Mouse (Mus musculus): Measurements from ENCODE around the gene Gm39115. TPM values are rescaled to one million over a fixed set of nuclear protein-coding genes. Genes with fewer than 3 reads are reported as not detected.
"Not testable (repeated sequence)": the region's sequence is repeated elsewhere in the genome, so short reads cannot be mapped to it uniquely, and the experiment has no call there.

Gene Gm39115
- polyA plus RNA-seq, 1 experiment from 2014 or later: not detected

DNA sequence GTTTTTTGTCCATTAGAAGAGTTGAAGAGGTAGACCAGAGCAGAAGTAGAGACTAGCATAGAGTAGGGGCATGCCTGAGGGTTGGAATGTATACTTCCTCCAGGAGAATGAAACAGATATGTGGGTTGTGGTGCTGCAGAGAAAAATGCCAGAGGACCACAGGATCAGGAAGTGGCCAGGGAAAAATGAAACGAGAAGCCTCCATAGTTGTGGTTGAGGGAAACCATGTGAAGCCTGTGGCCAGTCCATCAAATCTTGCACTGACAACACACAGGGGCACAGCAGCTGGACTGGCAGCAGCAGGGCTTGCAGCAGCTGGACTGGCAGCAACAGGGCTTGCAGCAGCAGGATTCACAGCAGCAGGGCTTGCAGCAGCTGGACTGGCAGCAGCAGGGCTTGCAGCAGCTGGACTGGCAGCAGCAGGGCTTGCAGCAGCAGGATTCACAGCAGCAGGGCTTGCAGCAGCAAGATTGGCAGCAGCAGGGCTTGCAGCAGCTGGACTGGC is 7.7 kb upstream of the Gm39115 start:
- H3K4me1 ChIP-seq; H3K4me3 ChIP-seq; H3K9me3 ChIP-seq (replicated peaks); H3K27ac ChIP-seq (replicated peaks); H3K27me3 ChIP-seq (ENCODE audit: low read depth, poor library complexity, severe bottlenecking); DNase-seq (ENCODE audit: low spot score); H3K36me3 ChIP-seq: not testable (repeated sequence)
- WGBS: 66% methylated on average over 1 of the region's 1 CpGs

DNA sequence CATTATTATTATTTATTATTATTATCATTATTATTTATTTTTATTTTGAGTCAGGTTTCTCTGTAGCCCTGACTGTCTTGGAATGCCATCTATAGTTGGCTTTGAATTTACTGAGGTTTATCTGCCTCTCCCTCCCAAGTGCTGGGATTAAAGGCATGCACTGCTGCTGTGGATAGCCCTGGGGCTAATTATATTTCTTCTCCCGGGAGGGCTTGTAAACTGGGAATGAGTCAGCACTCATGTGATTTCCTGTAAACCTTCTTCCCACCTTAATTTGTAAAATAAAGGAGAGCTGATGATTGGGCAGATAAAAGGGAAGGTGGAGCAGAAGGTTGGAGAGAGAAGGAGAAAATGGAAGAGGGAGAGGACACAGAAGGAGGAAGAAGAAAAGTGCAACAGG is 4.9 kb upstream of the Gm39115 start:
- Histone ChIP-seq H3K4me3 (no peak overlapping the region), H3K9me3 (replicated peaks) (no peaks in the 10 kb centered on the region), H3K4me1 (no peaks in the 10 kb centered on the region), H3K27ac (replicated peaks) (no peak overlapping the region), H3K36me3 (no peaks in the 10 kb centered on the region), H3K27me3 (ENCODE audit: low read depth, poor library complexity, severe bottlenecking) (no peaks in the 10 kb centered on the region)
- 46% methylated on average over 1 of the region's 1 CpGs for WGBS
- no peak for DNase-seq (ENCODE audit: low spot score)

DNA sequence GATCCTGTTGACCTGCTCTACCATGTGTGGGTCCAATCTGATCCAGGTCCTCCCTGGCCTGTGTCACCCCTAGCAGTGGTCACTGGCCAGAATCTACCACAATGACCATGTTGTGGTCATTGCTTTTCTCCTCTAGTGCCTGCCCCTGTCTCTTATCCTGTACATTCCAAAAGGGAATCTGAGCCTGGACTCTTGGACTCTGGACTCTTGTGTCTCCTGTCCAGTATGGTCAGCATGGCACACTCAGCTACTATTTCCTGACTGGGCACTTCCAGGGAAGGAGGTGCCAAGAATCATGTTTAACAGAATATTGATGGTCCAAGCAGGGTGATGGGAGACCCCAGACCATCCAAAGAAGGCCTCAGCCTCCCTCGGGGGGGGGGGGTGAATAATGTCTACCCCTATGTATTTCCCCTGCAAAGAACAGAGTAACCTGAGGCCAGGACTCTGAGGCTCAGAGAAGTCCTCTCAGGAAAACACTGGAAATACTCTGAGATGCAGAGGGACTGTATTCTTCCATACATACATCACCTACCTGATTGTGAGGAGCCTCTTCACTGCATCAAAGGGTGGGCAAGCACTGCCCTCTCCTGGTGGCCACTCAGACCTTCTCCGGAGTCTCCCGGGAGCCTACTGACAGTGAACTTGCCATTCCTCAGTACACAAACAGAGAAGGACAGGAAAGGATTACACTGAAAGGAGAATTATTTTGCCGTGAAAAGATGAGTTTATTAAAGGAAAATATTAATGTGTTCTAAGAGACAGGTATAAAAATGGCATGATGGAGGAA is 1.4 kb downstream of the Gm39115 start:
- H3K36me3 ChIP-seq: no peaks in the 10 kb centered on the region

DNA sequence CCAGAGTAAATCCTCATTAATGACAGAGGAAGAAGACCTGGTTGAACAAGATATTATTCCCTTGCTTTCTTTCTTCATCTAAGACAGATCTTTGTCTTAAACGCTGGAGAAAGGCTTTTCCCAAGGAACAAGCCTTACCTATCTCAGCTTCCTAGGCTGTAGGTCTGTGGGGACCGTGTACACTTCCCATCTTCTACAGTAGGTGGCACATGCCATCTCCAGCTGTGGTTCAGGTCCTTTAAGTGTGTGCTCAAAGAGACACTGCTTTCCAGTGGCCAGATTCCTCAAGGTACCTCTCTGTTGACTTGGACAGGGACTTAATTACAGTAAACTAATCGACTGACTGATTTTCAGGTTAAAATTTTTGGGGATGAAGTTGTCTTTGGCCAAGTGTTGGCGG is 7.0 kb downstream of the Gm39115 start:
- 62% methylated on average over 4 of the region's 4 CpGs for WGBS
- no peaks in the 10 kb centered on the region for H3K27me3 ChIP-seq (ENCODE audit: low read depth, poor library complexity, severe bottlenecking)
- DNase-seq (ENCODE audit: low spot score): no peak
- H3K36me3 ChIP-seq: no peaks in the 10 kb centered on the region
- H3K27ac ChIP-seq (replicated peaks): no peak overlapping the region
- no peaks in the 10 kb centered on the region for H3K9me3 ChIP-seq (replicated peaks)
- H3K4me3 ChIP-seq: no peak overlapping the region
- no peaks in the 10 kb centered on the region for H3K4me1 ChIP-seq

More for the DNA sequence above, 1.4 kb downstream of the Gm39115 start:
- no peak overlapping the region for H3K4me3 ChIP-seq
- WGBS: 65% methylated on average over 4 of the region's 4 CpGs
- DNase-seq (ENCODE audit: low spot score): no peak
- H3K9me3 ChIP-seq (replicated peaks): no peaks in the 10 kb centered on the region
- H3K27ac ChIP-seq (replicated peaks): no peak overlapping the region
- no peaks in the 10 kb centered on the region for H3K27me3 ChIP-seq (ENCODE audit: low read depth, poor library complexity, severe bottlenecking)
- H3K4me1 ChIP-seq: no peaks in the 10 kb centered on the region

DNA sequence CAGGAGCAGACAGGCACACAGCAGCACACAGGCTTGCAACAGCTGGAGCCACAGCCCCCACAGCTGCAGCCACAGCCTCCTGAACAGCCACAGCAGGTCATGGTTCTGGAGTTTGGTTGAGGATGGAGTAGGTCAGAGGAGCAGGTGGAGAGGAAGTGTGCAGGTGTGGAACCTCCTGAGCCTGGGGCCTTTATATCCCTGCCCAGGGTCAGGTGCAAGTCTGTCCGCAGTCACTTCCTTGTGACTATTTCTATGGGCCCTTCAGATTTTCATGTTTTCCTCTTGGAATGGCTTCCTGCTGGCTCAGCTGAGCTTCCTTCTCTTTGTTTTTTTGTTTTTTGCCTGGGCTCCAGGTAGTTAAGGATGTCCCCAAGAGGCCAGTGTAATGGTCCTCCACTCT is 15.2 kb downstream of the Gm39115 start, which contains the start of gene Gm45618:
Gene Gm45618 (minus strand): TSS at position 101 of the 400 bp plus-strand sequence.
- 92% methylated on average over 1 of the region's 1 CpGs for WGBS
- H3K27me3 ChIP-seq (ENCODE audit: low read depth, poor library complexity, severe bottlenecking); H3K4me1 ChIP-seq; H3K36me3 ChIP-seq; H3K4me3 ChIP-seq; DNase-seq (ENCODE audit: low spot score); H3K27ac ChIP-seq (replicated peaks); H3K9me3 ChIP-seq (replicated peaks): not testable (repeated sequence)

DNA sequence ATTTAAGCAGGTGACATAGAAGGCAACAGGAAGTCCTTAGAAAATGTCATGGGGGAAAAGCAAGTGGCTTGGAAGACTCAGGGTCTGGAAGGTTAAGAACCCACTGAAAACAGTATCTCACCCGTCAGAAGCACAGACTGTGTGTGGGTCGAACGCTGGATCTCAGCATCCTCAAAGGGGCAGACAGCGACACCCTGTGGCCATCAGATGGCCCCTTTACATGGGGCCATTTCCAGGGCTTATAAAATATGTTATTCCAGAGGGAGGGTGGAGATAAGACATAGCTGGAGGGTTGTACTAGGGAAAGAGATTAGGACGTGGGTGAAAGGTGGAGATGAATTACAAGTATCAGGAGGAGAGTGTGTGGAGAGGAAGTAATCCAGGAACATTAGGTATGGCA is 16.2 kb downstream of the Gm39115 start:
- WGBS: 30% methylated on average over 5 of the region's 5 CpGs
- peak; percentile 15 for DNase-seq (ENCODE audit: low spot score)

DNA sequence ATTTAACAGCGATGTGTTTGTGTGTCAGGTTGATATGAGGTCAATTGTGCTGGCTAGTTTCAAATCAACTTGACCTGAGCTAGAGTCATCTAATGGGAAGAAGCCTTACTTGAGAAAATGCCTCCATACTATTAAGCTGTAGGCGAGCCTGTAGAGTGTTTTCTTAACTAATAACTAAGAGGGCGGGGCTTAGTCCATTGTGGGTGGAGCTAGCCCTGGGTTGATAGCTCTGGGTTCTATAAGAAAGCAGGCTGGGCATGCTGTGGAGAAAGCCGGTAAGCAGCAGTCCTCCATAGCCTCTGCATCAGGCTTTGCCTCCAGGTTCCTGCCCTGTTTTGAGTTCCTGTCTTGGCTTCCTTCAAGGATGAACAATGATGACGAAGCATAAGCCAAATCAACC is 31.1 kb downstream of the Gm39115 start:
- Histone ChIP-seq H3K27ac (replicated peaks) (no peak overlapping the region), H3K27me3 (ENCODE audit: low read depth, poor library complexity, severe bottlenecking) (no peaks in the 10 kb centered on the region), H3K4me3 (no peak overlapping the region), H3K9me3 (replicated peaks) (no peaks in the 10 kb centered on the region), H3K4me1 (peaks cover 10% of the 10 kb centered on the region; the same call in 1 of the 2 replicates), H3K36me3 (no peaks in the 10 kb centered on the region)
- DNase-seq (ENCODE audit: low spot score): no peak
- WGBS: 62% methylated on average over 5 of the region's 5 CpGs

More for the DNA sequence above, 16.2 kb downstream of the Gm39115 start:
- Histone ChIP-seq H3K4me3 (no peak overlapping the region), H3K4me1 (no peaks in the 10 kb centered on the region), H3K27ac (replicated peaks) (no peak overlapping the region), H3K27me3 (ENCODE audit: low read depth, poor library complexity, severe bottlenecking) (no peaks in the 10 kb centered on the region), H3K36me3 (no peaks in the 10 kb centered on the region), H3K9me3 (replicated peaks) (no peaks in the 10 kb centered on the region)

DNA sequence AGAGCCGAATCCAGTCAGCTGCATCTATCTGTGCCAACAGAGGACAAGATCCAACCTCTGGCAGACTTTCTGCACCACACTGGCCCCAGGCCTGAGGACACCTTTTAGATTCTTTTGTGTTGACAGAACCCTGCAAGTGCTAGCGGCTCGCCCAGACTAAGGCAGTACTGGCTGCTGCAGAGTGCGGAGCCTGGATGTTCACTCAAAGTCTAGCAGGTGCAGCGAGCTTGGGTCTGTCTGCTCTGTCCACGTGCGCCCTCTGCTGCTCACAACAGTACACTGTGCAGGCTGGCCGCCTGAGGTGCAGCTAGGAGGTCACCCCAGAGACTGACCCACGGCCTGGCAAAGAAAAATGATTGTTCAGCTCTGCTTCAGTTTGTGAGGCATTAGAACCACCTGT is 38.1 kb downstream of the Gm39115 start:
- no peaks in the 10 kb centered on the region for H3K9me3 ChIP-seq (replicated peaks)
- WGBS: 12% methylated on average over 9 of the region's 9 CpGs
- H3K27me3 ChIP-seq (ENCODE audit: low read depth, poor library complexity, severe bottlenecking): peaks cover 56% of the 10 kb centered on the region

DNA sequence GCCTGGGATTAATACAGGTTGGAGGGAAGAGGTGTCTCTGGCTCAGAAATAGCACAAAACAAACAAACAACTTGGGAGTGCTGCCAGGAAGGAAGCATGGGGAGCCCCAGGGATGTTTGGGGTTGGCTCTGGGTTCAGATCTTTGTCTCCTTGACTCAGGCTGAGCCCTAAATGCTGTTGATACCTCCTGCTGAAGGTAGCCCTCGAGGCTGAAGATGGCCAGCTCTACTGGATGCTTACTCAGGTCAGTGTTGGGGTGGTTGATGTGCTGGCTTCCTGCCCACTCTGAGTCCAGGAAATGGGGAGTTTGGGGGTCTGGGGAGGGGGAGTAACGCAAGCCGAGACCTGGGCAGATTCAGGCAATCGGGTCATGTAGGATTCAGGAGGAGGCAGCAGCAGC is 39.1 kb downstream of the Gm39115 start:
- Histone ChIP-seq H3K9me3 (replicated peaks) (no peaks in the 10 kb centered on the region), H3K27me3 (ENCODE audit: low read depth, poor library complexity, severe bottlenecking) (peaks cover 67% of the 10 kb centered on the region), H3K4me3 (no peak overlapping the region), H3K4me1 (peaks cover 44% of the 10 kb centered on the region), H3K36me3 (no peaks in the 10 kb centered on the region), H3K27ac (replicated peaks) (no peak overlapping the region)
- DNase-seq (ENCODE audit: low spot score): no peak
- WGBS: 72% methylated on average over 4 of the region's 4 CpGs

More for the DNA sequence above, 38.1 kb downstream of the Gm39115 start:
- H3K4me3 ChIP-seq: no peak overlapping the region
- H3K36me3 ChIP-seq: no peaks in the 10 kb centered on the region
- H3K27ac ChIP-seq (replicated peaks): no peak overlapping the region
- DNase-seq (ENCODE audit: low spot score): peak; percentile 85
- peaks cover 33% of the 10 kb centered on the region for H3K4me1 ChIP-seq

DNA sequence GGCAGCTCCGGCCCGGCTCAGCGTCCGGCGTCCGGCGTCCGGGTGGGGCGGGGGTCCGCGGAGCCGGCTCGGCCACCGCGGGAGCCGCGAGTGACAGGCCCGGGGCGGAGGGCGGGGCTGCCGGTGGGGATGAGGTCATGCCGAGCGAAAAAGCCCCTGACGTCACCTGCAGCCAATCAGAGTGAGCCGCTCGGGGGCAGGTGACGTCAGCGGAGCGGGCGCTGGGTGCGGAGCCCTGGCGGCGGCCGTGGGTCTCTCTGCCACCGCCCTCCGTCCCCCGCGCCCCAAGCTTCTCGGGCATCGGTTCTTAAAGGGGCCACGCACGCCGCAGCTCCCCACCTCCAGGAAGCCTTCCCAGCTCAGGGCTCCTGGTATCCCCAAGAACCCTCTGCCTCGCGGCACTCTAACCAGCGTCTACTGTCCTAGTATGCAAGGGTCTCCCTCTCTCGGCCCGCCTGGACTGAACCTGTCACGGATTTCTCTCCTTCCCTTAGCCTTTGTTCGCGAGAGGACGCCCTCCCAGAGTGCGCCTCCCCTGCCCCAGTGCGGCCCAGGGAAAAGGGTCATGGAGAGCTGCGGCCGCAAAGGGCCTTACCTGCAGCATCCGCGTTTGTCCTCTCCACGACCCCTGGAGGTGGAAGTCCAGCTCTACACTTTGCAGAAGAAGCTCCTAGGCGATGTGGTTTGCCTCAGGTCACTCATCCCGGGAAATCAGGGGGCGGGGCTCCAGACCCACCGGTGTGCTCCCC is 40.5 kb downstream of the Gm39115 start, which contains the start of gene Dusp8:
Gene Dusp8 (minus strand): TSS at position 661 of the 749 bp plus-strand sequence.
- peaks cover 80% of the 10 kb centered on the region for H3K27me3 ChIP-seq (ENCODE audit: low read depth, poor library complexity, severe bottlenecking)
- WGBS: under 1% methylated on average over 63 of the region's 63 CpGs
- H3K4me1 ChIP-seq: peaks cover 57% of the 10 kb centered on the region
- peak within 1 kb of the TSS; percentile 89 for H3K27ac ChIP-seq (replicated peaks)
- no peaks in the 10 kb centered on the region for H3K36me3 ChIP-seq
- no peaks in the 10 kb centered on the region for H3K9me3 ChIP-seq (replicated peaks)
- peak within 1 kb of the TSS; percentile 88 for H3K4me3 ChIP-seq
- peak; percentile 92 for DNase-seq (ENCODE audit: low spot score)

DNA sequence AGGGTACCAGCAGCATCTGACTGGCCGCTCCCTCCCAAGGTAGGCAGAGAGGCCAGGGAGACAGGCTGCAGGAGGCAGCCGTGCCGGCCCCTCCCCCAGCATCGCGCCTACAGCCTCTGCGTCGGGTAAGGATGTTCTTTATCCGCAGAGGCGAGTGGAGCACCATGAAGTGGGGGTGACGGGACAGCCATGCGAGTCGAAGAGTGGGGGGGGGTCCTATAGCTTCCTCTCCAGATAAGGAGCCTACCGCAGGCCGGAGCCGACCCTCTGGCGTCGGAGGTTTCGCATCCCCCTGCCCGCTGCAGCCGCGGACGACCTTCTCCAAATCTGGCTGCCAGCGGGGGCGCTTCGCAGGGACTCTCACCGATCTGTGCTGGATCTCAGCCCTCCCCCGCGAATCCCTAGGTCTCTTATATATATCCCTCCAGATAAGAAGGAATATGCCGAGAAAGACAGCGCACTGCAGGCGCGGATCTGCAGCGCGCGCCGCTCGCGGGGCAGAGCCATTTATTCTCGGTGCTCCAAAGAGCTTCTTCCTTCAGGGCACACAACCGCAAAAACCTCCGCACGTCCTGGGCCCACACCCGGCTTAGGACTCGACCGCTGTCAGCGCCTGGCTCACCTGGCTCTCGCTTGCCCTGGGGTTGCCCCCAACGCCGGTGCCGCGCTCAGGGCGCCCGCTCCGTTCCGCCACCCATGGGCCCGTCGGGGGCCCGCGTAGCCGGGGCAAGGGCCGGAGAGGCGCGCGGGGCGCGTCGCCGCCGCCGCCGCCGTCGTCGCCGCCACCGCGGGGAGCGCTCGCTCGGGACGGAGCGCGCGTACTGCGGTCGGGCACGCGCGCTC is 41.3 kb downstream of the Gm39115 start:
- H3K36me3 ChIP-seq: no peaks in the 10 kb centered on the region
- H3K9me3 ChIP-seq (replicated peaks): no peaks in the 10 kb centered on the region
- 1% methylated on average over 80 of the region's 89 CpGs for WGBS
- DNase-seq (ENCODE audit: low spot score): peak; percentile 55
- H3K4me3 ChIP-seq: peak overlapping the region; percentile 88
- peak overlapping the region; percentile 89 for H3K27ac ChIP-seq (replicated peaks)
- peaks cover 89% of the 10 kb centered on the region for H3K27me3 ChIP-seq (ENCODE audit: low read depth, poor library complexity, severe bottlenecking)
- peaks cover 65% of the 10 kb centered on the region for H3K4me1 ChIP-seq

DNA sequence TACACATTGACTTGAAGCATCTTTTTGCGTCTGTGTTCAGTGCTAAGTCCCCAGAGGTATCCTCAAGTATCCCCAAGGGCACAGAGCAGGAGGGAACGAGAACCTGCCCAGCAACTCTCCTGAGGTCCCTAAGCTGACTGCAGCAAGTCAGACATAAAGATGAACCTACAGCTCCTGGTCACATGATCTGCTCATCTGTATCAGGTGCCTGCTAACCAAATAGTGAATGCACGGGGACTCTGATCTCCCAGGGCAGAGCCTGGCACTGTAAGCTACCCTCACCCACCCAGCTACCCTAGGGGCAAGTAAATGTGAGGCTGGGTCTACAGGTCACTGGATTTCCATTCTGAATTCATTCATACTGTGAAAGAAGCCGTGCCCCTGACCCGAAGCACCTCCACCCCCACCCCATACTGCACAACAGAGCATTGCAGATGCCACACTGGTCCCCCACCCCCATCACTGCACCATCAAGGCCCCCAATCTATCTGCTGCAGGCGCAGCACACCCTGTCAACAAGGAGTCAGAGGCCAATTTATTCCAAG is 42.1 kb downstream of the Gm39115 start:
- no peak for DNase-seq (ENCODE audit: low spot score)
- H3K9me3 ChIP-seq (replicated peaks): no peaks in the 10 kb centered on the region
- WGBS: 28% methylated on average over 6 of the region's 6 CpGs
- H3K4me3 ChIP-seq: peak overlapping the region; percentile 88
- H3K4me1 ChIP-seq: peaks cover 73% of the 10 kb centered on the region
- H3K36me3 ChIP-seq: no peaks in the 10 kb centered on the region
- peak overlapping the region; percentile 89 for H3K27ac ChIP-seq (replicated peaks)
- H3K27me3 ChIP-seq (ENCODE audit: low read depth, poor library complexity, severe bottlenecking): peaks cover 91% of the 10 kb centered on the region
